Mouse (Mus musculus) E14TG2a.4 (cell line): ENCODE results near the gene Pax5.

Source experiments
- H3K27me3 ChIP-seq: 2 replicates; pipeline ENCODE4 v1.6.1; 2014; ENCODE audit warnings: low read length, control low read depth; ENCODE audit not compliant: insufficient read depth
- H3K36me3 ChIP-seq: 2 replicates; pipeline ENCODE4 v1.6.1; 2014; ENCODE audit warnings: low read length, control low read depth; ENCODE audit not compliant: insufficient read depth
- H3K4me1 ChIP-seq: replicated peaks from 2 replicates; pipeline ENCODE4 v1.6.1; 2014; ENCODE audit warnings: low read depth, low read length, control low read depth
- H3K4me3 ChIP-seq: replicated peaks from 2 replicates; pipeline ENCODE4 v1.5.1; 2014; ENCODE audit warnings: mild to moderate bottlenecking, low read length
- H3K9me3 ChIP-seq: 2 replicates; pipeline ENCODE4 v1.6.1; 2014; ENCODE audit warnings: low read length, control low read depth
- CTCF ChIP-seq: conservative IDR thresholded peaks from 2 replicates; pipeline ENCODE4 v1.5.1; 2014; ENCODE audit warnings: low read length
- NANOG ChIP-seq: IDR thresholded peaks from 2 replicates; pipeline ENCODE4 v1.6.1; 2014; ENCODE audit warnings: borderline replicate concordance, low read length, mixed read lengths
- POU5F1 ChIP-seq: IDR thresholded peaks from 2 replicates; pipeline ENCODE4 v1.6.1; 2014; ENCODE audit warnings: low read length, borderline replicate concordance

The Pax5 gene

DNA sequence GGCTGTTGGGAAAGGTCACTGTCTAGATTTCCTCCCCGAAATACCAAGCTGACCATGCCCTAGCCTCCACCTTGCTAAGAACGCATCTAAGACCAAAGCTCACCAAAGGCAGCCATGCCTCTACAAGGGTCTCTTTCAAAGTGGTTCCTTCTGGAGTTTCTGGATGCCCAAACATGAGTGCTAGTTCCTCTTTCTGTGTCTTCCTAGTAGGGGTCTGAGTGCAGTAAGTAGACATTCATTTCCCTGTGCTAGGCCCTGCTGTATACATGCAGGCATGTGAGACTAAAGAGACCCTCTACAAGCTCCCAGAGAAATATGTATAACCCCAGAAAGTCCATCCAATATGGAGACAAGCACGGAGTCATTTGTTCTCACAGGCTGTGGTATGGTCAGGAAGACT is 97.9 kb downstream of the Pax5 start:
- Histone ChIP-seq H3K36me3 (no peaks in the 10 kb centered on the region), H3K9me3 (peaks cover 5% of the 10 kb centered on the region; the same call in 1 of the 2 replicates), H3K4me3 (no peak overlapping the region), H3K27me3 (no peaks in the 10 kb centered on the region; the same call in 1 of the 2 replicates), H3K4me1 (peaks cover 6% of the 10 kb centered on the region)
- TF ChIP-seq NANOG, result no peak
- TF ChIP-seq CTCF, result no peak
- no peak for TF ChIP-seq POU5F1

- Histone ChIP-seq H3K4me1 (peaks cover 14% of the 10 kb centered on the region), H3K36me3 (no peaks in the 10 kb centered on the region), H3K4me3 (no peak overlapping the region), H3K27me3 (no peaks in the 10 kb centered on the region), H3K9me3 (peaks cover 6% of the 10 kb centered on the region)
- TF ChIP-seq NANOG, result no peak
- no peak for TF ChIP-seq POU5F1
- TF ChIP-seq CTCF, result no peak
Measured at GRCm38 (mm10) chr4:44605453-44605852, 104.8 kb downstream of the Pax5 start.

- H3K4me3 ChIP-seq, result no peak overlapping the region
- H3K4me1 ChIP-seq, result peaks cover 14% of the 10 kb centered on the region
- H3K27me3 ChIP-seq, result peaks cover 5% of the 10 kb centered on the region; the same call in 1 of the 2 replicates
- no peak for TF ChIP-seq NANOG
- no peak for TF ChIP-seq CTCF
- TF ChIP-seq POU5F1, result no peak
- H3K9me3 ChIP-seq, result peaks cover 7% of the 10 kb centered on the region
- H3K36me3 ChIP-seq, result no peaks in the 10 kb centered on the region
Measured at GRCm38 (mm10) chr4:44602257-44602801, 108.0 kb downstream of the Pax5 start.

DNA sequence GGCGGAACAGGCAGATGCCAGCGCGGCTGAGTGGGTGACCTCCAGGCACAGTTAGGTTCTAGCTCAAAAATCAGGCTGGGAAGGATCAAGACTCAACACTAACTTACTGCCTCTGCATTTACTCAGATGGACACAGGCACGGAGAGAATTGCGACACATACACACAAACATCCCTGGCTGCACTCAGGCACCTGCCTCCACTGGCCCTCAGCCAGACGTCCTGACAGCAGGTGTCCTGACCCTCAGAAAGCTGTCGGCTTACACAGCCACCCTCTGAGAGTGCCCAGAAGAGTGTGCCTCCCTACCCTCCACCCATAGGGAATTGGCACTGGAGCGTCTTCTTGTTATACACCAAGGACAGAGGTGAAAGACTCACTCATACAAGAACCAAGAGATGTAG is 108.9 kb downstream of the Pax5 start:
- H3K36me3 ChIP-seq, result no peaks in the 10 kb centered on the region
- TF ChIP-seq NANOG (no peak), POU5F1 (no peak), CTCF (no peak)
- H3K4me1 ChIP-seq, result peaks cover 11% of the 10 kb centered on the region
- peaks cover 15% of the 10 kb centered on the region for H3K9me3 ChIP-seq
- H3K4me3 ChIP-seq, result no peak overlapping the region
- peaks cover 7% of the 10 kb centered on the region; the same call in 1 of the 2 replicates for H3K27me3 ChIP-seq

- Histone ChIP-seq H3K36me3 (no peaks in the 10 kb centered on the region), H3K4me3 (no peak overlapping the region), H3K4me1 (peaks cover 11% of the 10 kb centered on the region), H3K27me3 (peaks cover 7% of the 10 kb centered on the region; the same call in 1 of the 2 replicates), H3K9me3 (peaks cover 15% of the 10 kb centered on the region)
- no peak for TF ChIP-seq POU5F1
- no peak for TF ChIP-seq NANOG
- no peak for TF ChIP-seq CTCF
Measured at GRCm38 (mm10) chr4:44600875-44601274, 109.4 kb downstream of the Pax5 start.

GRCm38 (mm10) chr4:44597965-44598364 is 112.3 kb downstream of the Pax5 start:
- peaks cover 7% of the 10 kb centered on the region; the same call in 1 of the 2 replicates for H3K27me3 ChIP-seq
- H3K9me3 ChIP-seq, result peaks cover 9% of the 10 kb centered on the region
- TF ChIP-seq POU5F1, result no peak
- TF ChIP-seq NANOG, result no peak
- TF ChIP-seq CTCF, result no peak
- H3K4me1 ChIP-seq, result peaks cover 9% of the 10 kb centered on the region
- no peaks in the 10 kb centered on the region for H3K36me3 ChIP-seq
- H3K4me3 ChIP-seq, result no peak overlapping the region

DNA sequence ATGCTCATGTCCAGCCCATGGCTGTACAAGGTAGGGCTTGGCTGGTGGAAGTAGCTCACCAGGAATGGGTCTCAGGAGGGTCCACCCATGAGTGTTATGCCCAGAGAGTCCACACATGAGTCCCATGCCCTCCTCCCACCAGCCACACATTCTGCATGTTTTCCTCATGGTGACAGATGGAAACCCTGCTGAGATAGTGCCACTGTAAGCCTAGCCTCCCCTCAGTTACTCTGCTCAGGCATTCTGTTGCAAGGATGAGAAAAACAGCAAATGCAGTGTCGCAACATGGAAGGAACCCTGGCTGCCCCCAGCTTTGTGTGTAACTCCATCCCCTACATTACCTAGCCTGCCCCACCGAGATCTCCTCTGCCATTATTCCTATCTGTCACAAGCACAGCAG is 117.2 kb downstream of the Pax5 start:
- no peaks in the 10 kb centered on the region for H3K4me1 ChIP-seq
- TF ChIP-seq CTCF, result no peak
- no peak for TF ChIP-seq NANOG
- no peak for TF ChIP-seq POU5F1
- H3K36me3 ChIP-seq, result no peaks in the 10 kb centered on the region
- H3K9me3 ChIP-seq, result peaks cover 9% of the 10 kb centered on the region
- no peak overlapping the region for H3K4me3 ChIP-seq
- peaks cover 14% of the 10 kb centered on the region; the same call in 1 of the 2 replicates for H3K27me3 ChIP-seq

DNA sequence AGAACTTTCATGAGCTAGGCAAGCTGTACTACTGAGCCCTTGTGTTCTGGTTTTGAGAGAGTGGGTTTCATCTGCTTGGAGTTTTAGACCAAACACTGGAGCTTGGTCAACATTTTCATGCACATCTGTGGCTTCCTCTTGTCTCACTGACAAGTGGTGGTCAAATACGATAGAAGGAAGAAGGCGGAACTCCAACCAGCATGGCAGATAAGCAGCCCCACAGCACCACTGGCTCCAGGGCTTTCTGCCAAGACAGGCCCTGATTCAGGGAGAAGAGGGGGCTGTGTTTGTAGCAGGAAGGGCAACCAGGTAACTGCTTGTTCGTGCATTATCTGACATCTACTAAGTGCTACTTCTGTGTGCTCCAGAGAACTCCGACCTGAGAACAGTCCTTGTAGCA is 127.6 kb downstream of the Pax5 start:
- TF ChIP-seq POU5F1 (no peak), CTCF (no peak), NANOG (no peak)
- no peaks in the 10 kb centered on the region for H3K36me3 ChIP-seq
- H3K27me3 ChIP-seq, result peaks cover 10% of the 10 kb centered on the region
- H3K9me3 ChIP-seq, result no peaks in the 10 kb centered on the region
- H3K4me3 ChIP-seq, result no peak overlapping the region
- H3K4me1 ChIP-seq, result 0 out of 2 replicates have a peak, but pooled peaks cover 4% of the 10 kb centered on the region

DNA sequence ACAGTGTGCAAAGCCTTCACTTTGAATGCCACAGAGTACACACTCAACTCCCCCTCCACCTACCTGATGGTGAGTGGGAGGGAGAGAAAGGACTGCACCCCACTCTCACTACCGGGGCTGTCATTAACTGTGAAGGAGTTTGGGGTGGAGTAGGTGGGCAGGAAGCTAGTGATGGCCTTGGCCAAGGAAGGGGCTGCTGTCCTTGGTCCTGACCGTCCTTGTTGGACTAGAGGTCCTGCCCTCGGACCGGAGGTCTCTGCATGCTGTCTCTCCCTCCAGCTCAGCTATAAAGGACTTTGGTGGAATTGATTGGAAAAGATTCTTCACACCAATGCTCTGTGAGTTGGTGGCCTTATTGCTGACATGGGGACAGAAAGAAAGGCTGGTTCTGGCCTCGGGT is 131.7 kb downstream of the Pax5 start:
- Histone ChIP-seq H3K27me3 (peaks cover 10% of the 10 kb centered on the region; the same call in 1 of the 2 replicates), H3K4me1 (no peaks in the 10 kb centered on the region), H3K36me3 (no peaks in the 10 kb centered on the region), H3K9me3 (no peaks in the 10 kb centered on the region), H3K4me3 (no peak overlapping the region)
- no peak for TF ChIP-seq POU5F1
- TF ChIP-seq CTCF, result no peak
- TF ChIP-seq NANOG, result no peak
